In genomic region chr2:93964494-93965160, GRCm38 (mm10) we compare ENCODE assay signal across 13 mouse cellular contexts. TPM values are rescaled to one million over a fixed set of nuclear protein-coding genes. Genes with fewer than 3 reads are reported as not detected.
DNase-seq lines count a peak whose midpoint lies in the region; ATAC-seq lines count a peak whose summit lies in the region.
"Had no signal": no experiment of that assay in that cellular context is flagged by ENCODE, and none has a peak within 500 bp of the region (broad histone marks: within the 10 kb centered on the region; RNA-seq: fewer than 3 reads in every experiment).

No protein-coding gene starts in this region.

- 65% methylated on average over 7 of the region's 7 CpGs for WGBS in heart, embryonic 11.5 days (ENCODE audit: insufficient replicate concordance)

- peak; percentile 37 for DNase-seq in heart, postnatal 4 days
- peak; percentile 22 for DNase-seq in urinary bladder, postnatal 14 days (ENCODE audit: low spot score)
- no peak for DNase-seq in urinary bladder, postnatal 25 days (ENCODE audit: low spot score)
- peak; percentile 58 to 72 for DNase-seq in layer of hippocampus, postnatal 14 days (ENCODE audit: low spot score in 2 of 2)
- DNase-seq in ovary, postnatal 10 days (ENCODE audit: low spot score), result no peak
- DNase-seq in spleen, adult 18-20 months, result no peak
- no peak for DNase-seq in spleen, postnatal 10 days (ENCODE audit: low spot score in 2 of 2)
- DNase-seq: kidney, adult 9 months; liver, embryonic 13.5 days had no signal

- 0 out of 2 replicates have a peak, but pooled peaks cover 2% of the 10 kb centered on the region for H3K27me3 ChIP-seq in heart, embryonic 11.5 days (ENCODE audit: control insufficient read depth, insufficient read depth, low read length)

- no peak overlapping the region for H3K27ac ChIP-seq in heart, embryonic 11.5 days (ENCODE audit: low read depth, low read length)
- H3K27ac ChIP-seq: liver, embryonic 13.5 days had no signal

- H3K4me1 ChIP-seq in heart, embryonic 11.5 days (ENCODE audit: control insufficient read depth, insufficient read depth, low read length), result no peaks in the 10 kb centered on the region
- H3K4me1 ChIP-seq: liver, embryonic 13.5 days had no signal

- H3K9ac ChIP-seq in heart, embryonic 11.5 days (ENCODE audit: low read depth, low read length), result no peak overlapping the region
- H3K9ac ChIP-seq: liver, embryonic 13.5 days had no signal

- no peak overlapping the region for H3K4me2 ChIP-seq in heart, embryonic 11.5 days
- H3K4me2 ChIP-seq: liver, embryonic 13.5 days had no signal

- no peaks in the 10 kb centered on the region for H3K9me3 ChIP-seq in heart, embryonic 11.5 days (replicated peaks; ENCODE audit: control insufficient read depth, low read length)
- H3K9me3 ChIP-seq: liver, embryonic 13.5 days had no signal

- H3K36me3 ChIP-seq in heart, embryonic 11.5 days (ENCODE audit: control insufficient read depth, insufficient read depth, low read length), result no peaks in the 10 kb centered on the region
- H3K36me3 ChIP-seq: liver, embryonic 13.5 days had no signal

- H3K4me3 ChIP-seq in heart, embryonic 11.5 days (ENCODE audit: low read depth, low read length), result no peak overlapping the region
- H3K4me3 ChIP-seq: liver, embryonic 13.5 days had no signal

- no peak for ATAC-seq in heart, embryonic 11.5 days (replicated peaks; ENCODE audit: insufficient number of reproducible peaks, low FRiP score, low TSS enrichment)

RNA-seq across cellular contexts. Expression of gene Gm13889, which starts 7.6 kb away (rescaled TPM):
- 10 to 100 TPM; 24.2 to 26.7 TPM for total RNA-seq in heart, postnatal 4 days (2021)
- 2.8 and 4.1 TPM in 2 replicates for polyA plus RNA-seq in heart, embryonic 11.5 days (2014; fragmentation: Nextera tagmentation; extraction: Ambion mirVana)
- 10 to 100 TPM; 48.0 to 49.2 TPM for total RNA-seq in layer of hippocampus, postnatal 14 days (2021)

RNA-seq across cellular contexts. Expression of gene Gm27027, which starts 31.5 kb away (rescaled TPM):
- 1 to 10 TPM in 1 of 2 experiments, not detected in 1; 1.8 TPM for total RNA-seq in heart, postnatal 4 days (2021)
- not detected in 2 replicates for polyA plus RNA-seq in heart, embryonic 11.5 days (2014; fragmentation: Nextera tagmentation; extraction: Ambion mirVana)
- total RNA-seq in layer of hippocampus, postnatal 14 days (2021), result not detected
- polyA plus RNA-seq: embryonic facial prominence, embryonic 11.5 days; liver, embryonic 13.5 days; neural tube, embryonic 11.5 days; testis, adult 2 months had no signal

RNA-seq across cellular contexts. Expression of gene Alkbh3, which starts 46.0 kb away (rescaled TPM):
- 10 to 100 TPM; 72.4 to 82.2 TPM for total RNA-seq in heart, postnatal 4 days (2021)
- 58.6 and 59.8 TPM in 2 replicates for polyA plus RNA-seq in heart, embryonic 11.5 days (2014; fragmentation: Nextera tagmentation; extraction: Ambion mirVana)
- total RNA-seq in layer of hippocampus, postnatal 14 days (2021), result 10 to 100 TPM; 21.0 to 26.7 TPM

Comparison
In these comparisons a context has a peak if more than half of its experiments do, and no peak if none do; other contexts are left out.
1. DNase-seq: peak in heart, postnatal 4 days (single experiment), urinary bladder, postnatal 14 days (single experiment) and layer of hippocampus, postnatal 14 days (2 of 2); none in urinary bladder, postnatal 25 days (single experiment), ovary, postnatal 10 days (single experiment), spleen, adult 18-20 months (0 of 2) and spleen, postnatal 10 days (0 of 2).